Mouse (Mus musculus): ENCODE measurements around the gene 9230102O04Rik.

DNA sequence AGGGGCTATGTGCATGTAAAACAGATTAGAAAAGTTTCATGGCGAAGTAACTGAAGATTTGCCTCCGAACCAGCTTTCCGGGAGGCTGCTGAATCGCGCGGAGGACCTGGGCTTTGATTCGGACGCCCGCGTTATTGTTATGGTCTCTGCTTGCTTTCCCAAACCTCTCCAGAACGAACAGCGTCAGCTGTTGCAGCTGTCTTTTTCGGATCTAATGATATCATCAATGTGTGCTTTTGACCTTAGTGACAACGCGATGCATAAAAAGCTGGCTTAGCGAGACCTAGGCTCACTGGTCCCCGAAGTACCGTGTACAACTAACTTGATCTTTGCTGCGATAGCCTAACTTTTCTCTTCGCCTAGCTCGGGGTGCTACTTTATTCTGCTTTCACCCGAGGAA lies 10.2 kb downstream of the 9230102O04Rik start:
- TF ChIP-seq ZMIZ1 (IDR thresholded peaks at IDR 0.05; ENCODE audit: low read depth, low read length) (no peak), POLR2AphosphoS2 (IDR thresholded peaks at IDR 0.05; ENCODE audit: low read depth, low read length) (no peak), CTCF (conservative IDR thresholded peaks at IDR 0.05 in 1 of 2, IDR thresholded peaks at IDR 0.05 in 1 of 2; ENCODE audit: low read depth in 2 of 2, low read length in 2 of 2) (no peak), MXI1 (IDR thresholded peaks at IDR 0.05; ENCODE audit: low read depth, low read length) (no peak), POLR2A (IDR thresholded peaks at IDR 0.05; ENCODE audit: low read depth, low read length) (no peak), MAZ (IDR thresholded peaks at IDR 0.05; ENCODE audit: low read depth, low read length) (no peak), MAX (IDR thresholded peaks at IDR 0.05; ENCODE audit: low read length) (no peak), JUND (conservative IDR thresholded peaks at IDR 0.05; ENCODE audit: low read depth, low read length) (no peak), MAFK (IDR thresholded peaks at IDR 0.05; ENCODE audit: insufficient replicate concordance, low read length) (no peak), ELF1 (IDR thresholded peaks at IDR 0.05; ENCODE audit: low read depth, low read length) (no peak), ETS1 (conservative IDR thresholded peaks at IDR 0.05; ENCODE audit: low read depth, low read length) (no peak), RCOR1 (conservative IDR thresholded peaks at IDR 0.05; ENCODE audit: low read depth, low read length) (no peak)
